Mouse (Mus musculus): Measurements from ENCODE around the gene Pnmal1. TPM values are rescaled to one million over a fixed set of nuclear protein-coding genes. Genes with fewer than 3 reads are reported as not detected.
A peak's percentile ranks its signal among the peaks of the same experiment; 100 is the strongest.

Pnmal1 gene
- polyA plus RNA-seq, 1 experiment from 2014 or later: 0.02 TPM

GRCm38 (mm10) chr7:17007300-17007699 lies 47.8 kb downstream of the Pnmal1 start:
- no peaks in the 10 kb centered on the region for H3K27me3 ChIP-seq (ENCODE audit: insufficient read depth, low read length)
- no peak for TF ChIP-seq EP300 (IDR thresholded peaks at IDR 0.05; ENCODE audit: low read depth)
- peak; percentile 88 for TF ChIP-seq CTCF (IDR thresholded peaks at IDR 0.05; ENCODE audit: low read depth)
- H3K4me2 ChIP-seq (ENCODE audit: low read depth, low read length): no peak overlapping the region
- H3K4me1 ChIP-seq (ENCODE audit: insufficient read depth): peaks cover 12% of the 10 kb centered on the region
- DNase-seq: no peak
- H3K27ac ChIP-seq (ENCODE audit: low read depth): no peak overlapping the region
- peak; percentile 33 for ATAC-seq
- H3K4me3 ChIP-seq (ENCODE audit: low read depth, low read length): no peak overlapping the region
- no peaks in the 10 kb centered on the region for H3K9me3 ChIP-seq (ENCODE audit: low read length)
- peaks cover 65% of the 10 kb centered on the region for H3K36me3 ChIP-seq (replicated peaks; ENCODE audit: insufficient read depth, low read length)
- no peak overlapping the region for H3K9ac ChIP-seq (replicated peaks)
- WGBS (ENCODE audit: insufficient replicate concordance): 56% methylated on average over 4 of the region's 4 CpGs

DNA sequence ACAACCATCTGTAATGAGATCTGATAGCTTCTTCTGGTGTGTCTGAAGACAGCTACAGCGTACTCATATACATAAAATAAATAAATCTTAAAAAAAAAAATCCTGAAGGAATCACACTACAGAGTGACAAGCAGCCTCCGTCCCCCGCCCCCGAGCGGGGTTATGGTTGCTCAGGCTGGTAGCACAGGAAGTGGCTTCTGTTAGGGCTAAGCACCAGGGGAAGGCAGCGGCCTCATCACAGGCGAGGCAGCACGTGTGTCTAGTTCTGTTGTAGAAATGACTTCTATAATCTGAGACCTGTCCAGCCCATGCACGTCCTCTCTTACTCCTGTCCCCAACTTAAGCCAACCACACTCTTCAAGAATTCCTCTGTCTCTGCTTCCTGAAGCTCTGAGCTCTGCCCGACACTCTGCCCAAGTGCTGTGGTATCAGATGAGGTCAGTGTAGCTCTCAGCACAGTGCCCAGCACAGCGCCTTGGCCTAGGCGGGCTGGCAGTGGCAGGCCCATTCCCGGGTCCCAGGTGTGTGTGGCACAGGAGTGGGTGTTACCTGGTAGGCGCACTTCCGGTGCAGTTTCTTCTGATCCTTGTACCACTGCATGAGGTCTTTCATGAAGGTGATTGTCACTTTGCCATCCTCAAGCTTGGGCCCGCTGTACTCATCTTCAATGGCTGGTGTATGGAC lies 50.0 kb downstream of the Pnmal1 start:
- WGBS (ENCODE audit: insufficient replicate concordance): 73% methylated on average over 16 of the region's 16 CpGs
- no peak overlapping the region for H3K4me2 ChIP-seq (ENCODE audit: low read depth, low read length)
- DNase-seq (no peak), ATAC-seq (no peak)
- no peak overlapping the region for H3K9ac ChIP-seq (replicated peaks)
- no peaks in the 10 kb centered on the region for H3K4me1 ChIP-seq (ENCODE audit: insufficient read depth)
- H3K9me3 ChIP-seq (ENCODE audit: low read length): no peaks in the 10 kb centered on the region
- H3K36me3 ChIP-seq (replicated peaks; ENCODE audit: insufficient read depth, low read length): peaks cover 85% of the 10 kb centered on the region
- no peaks in the 10 kb centered on the region for H3K27me3 ChIP-seq (ENCODE audit: insufficient read depth, low read length)
- no peak overlapping the region for H3K4me3 ChIP-seq (ENCODE audit: low read depth, low read length)
- TF ChIP-seq CTCF (IDR thresholded peaks at IDR 0.05; ENCODE audit: low read depth) (no peak), EP300 (IDR thresholded peaks at IDR 0.05; ENCODE audit: low read depth) (no peak)
- H3K27ac ChIP-seq (ENCODE audit: low read depth): no peak overlapping the region

DNA sequence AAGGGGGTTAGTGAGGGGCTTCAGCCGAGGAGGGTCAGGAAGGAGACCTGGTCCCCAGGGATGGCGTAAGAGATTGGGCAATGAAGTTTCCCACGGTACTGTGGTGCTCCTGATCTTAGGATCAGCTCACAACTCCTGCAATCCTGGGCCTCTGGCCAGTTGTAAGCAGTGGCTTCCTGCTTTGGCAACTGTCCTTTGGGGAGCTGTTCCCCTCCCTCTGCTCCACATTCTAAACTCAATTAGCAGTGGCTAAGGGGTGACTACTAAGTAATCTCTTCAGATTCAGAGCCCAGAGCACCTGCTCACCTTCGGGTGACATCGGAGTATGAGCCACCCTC lies 50.5 kb downstream of the Pnmal1 start:
- Histone ChIP-seq H3K36me3 (replicated peaks; ENCODE audit: insufficient read depth, low read length) (peaks cover 85% of the 10 kb centered on the region), H3K9ac (replicated peaks) (no peak overlapping the region), H3K4me2 (ENCODE audit: low read depth, low read length) (no peak overlapping the region), H3K27ac (ENCODE audit: low read depth) (no peak overlapping the region), H3K4me1 (ENCODE audit: insufficient read depth) (no peaks in the 10 kb centered on the region), H3K27me3 (ENCODE audit: insufficient read depth, low read length) (no peaks in the 10 kb centered on the region), H3K9me3 (ENCODE audit: low read length) (no peaks in the 10 kb centered on the region), H3K4me3 (ENCODE audit: low read depth, low read length) (no peak overlapping the region)
- WGBS (ENCODE audit: insufficient replicate concordance): 69% methylated on average over 5 of the region's 5 CpGs
- ATAC-seq (no peak), DNase-seq (no peak)
- TF ChIP-seq EP300 (IDR thresholded peaks at IDR 0.05; ENCODE audit: low read depth): no peak
- no peak for TF ChIP-seq CTCF (IDR thresholded peaks at IDR 0.05; ENCODE audit: low read depth)

DNA sequence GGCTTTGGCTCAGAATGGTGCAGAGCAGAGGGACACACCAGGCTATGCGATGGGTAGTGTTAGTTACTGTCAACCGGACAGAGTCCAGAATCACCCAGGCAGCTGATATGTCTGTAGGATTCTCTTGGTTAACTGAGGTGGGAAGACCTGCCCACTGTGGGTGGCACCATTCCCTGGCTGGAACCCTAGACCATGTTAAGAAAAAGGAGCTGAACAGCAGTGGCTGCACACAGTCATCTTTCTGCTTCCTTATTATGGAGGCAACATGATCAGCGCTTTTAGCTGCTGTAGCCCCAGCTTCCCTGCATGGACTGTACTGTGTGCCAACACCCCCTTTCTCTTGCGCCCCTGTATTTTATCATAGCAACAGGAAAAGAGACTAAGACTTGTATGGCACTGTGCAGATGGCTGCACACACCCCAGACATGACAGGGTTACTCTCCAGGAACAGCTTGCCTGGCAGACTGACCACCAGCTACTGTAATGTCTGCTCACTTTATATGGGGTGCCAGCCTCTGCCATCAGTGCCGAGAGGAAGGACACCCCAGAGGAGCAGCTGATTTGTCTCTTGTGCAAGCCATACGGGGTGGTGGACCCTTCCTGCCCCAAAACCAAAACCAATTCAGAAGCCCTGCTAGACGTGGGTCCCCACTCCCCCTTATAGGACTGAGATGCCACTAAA lies 52.6 kb downstream of the Pnmal1 start:
- 81% methylated on average over 7 of the region's 7 CpGs for WGBS (ENCODE audit: insufficient replicate concordance)
- Histone ChIP-seq H3K27ac (ENCODE audit: low read depth) (no peak overlapping the region), H3K9ac (replicated peaks) (no peak overlapping the region), H3K4me3 (ENCODE audit: low read depth, low read length) (no peak overlapping the region), H3K4me2 (ENCODE audit: low read depth, low read length) (no peak overlapping the region), H3K27me3 (ENCODE audit: insufficient read depth, low read length) (no peaks in the 10 kb centered on the region), H3K9me3 (ENCODE audit: low read length) (no peaks in the 10 kb centered on the region), H3K36me3 (replicated peaks; ENCODE audit: insufficient read depth, low read length) (peaks cover 77% of the 10 kb centered on the region), H3K4me1 (ENCODE audit: insufficient read depth) (no peaks in the 10 kb centered on the region)
- ATAC-seq (no peak), DNase-seq (no peak)
- TF ChIP-seq EP300 (IDR thresholded peaks at IDR 0.05; ENCODE audit: low read depth): no peak

Other genes with a start within 250 kb of the Pnmal1 start
- not detected in 2 replicates for gene Ceacam9, start 237.8 kb upstream of the Pnmal1 start, polyA plus RNA-seq (2015; fragmentation: Nextera tagmentation; extraction: Ambion mirVana)
- 151 and 153 TPM in 2 replicates for gene Ap2s1, start 221.3 kb upstream of the Pnmal1 start, polyA plus RNA-seq (2015; fragmentation: Nextera tagmentation; extraction: Ambion mirVana)
- 43.9 and 44.8 TPM in 2 replicates for gene Slc1a5, start 178.3 kb upstream of the Pnmal1 start, polyA plus RNA-seq (2015; fragmentation: Nextera tagmentation; extraction: Ambion mirVana)
- 15.9 and 18.4 TPM in 2 replicates for gene Strn4, start 143.8 kb upstream of the Pnmal1 start, polyA plus RNA-seq (2015; fragmentation: Nextera tagmentation; extraction: Ambion mirVana)
- gene Fkrp, start 142.9 kb upstream of the Pnmal1 start, polyA plus RNA-seq (2015; fragmentation: Nextera tagmentation; extraction: Ambion mirVana): 7.4 and 8.7 TPM in 2 replicates
- 4.3 and 5.0 TPM in 2 replicates for gene Prkd2, start 116.8 kb upstream of the Pnmal1 start, polyA plus RNA-seq (2015; fragmentation: Nextera tagmentation; extraction: Ambion mirVana)
- gene Dact3, start 84.4 kb upstream of the Pnmal1 start, polyA plus RNA-seq (2015; fragmentation: Nextera tagmentation; extraction: Ambion mirVana): 0.09 TPM in 2 replicates
- 0.15 and 0.20 TPM in 2 replicates for gene Gng8, start 67.9 kb upstream of the Pnmal1 start, polyA plus RNA-seq (2015; fragmentation: Nextera tagmentation; extraction: Ambion mirVana)
- 1.1 and 1.7 TPM in 2 replicates for gene Ptgir, start 53.2 kb upstream of the Pnmal1 start, polyA plus RNA-seq (2015; fragmentation: Nextera tagmentation; extraction: Ambion mirVana)
- 58.8 and 60.3 TPM in 2 replicates for gene Calm3, start 35.6 kb upstream of the Pnmal1 start, polyA plus RNA-seq (2015; fragmentation: Nextera tagmentation; extraction: Ambion mirVana)
- gene Pnmal2, start 15.0 kb upstream of the Pnmal1 start, polyA plus RNA-seq (2015; fragmentation: Nextera tagmentation; extraction: Ambion mirVana): 0.06 and 0.09 TPM in 2 replicates
- gene Gm42372, start 23.4 kb downstream of the Pnmal1 start, polyA plus RNA-seq (2015; fragmentation: Nextera tagmentation; extraction: Ambion mirVana): not detected in 2 replicates
- 1.1 and 1.3 TPM in 2 replicates for gene Ccdc8, start 33.0 kb downstream of the Pnmal1 start, polyA plus RNA-seq (2015; fragmentation: Nextera tagmentation; extraction: Ambion mirVana)
- 26.9 and 32.1 TPM in 2 replicates for gene Ppp5c, start 68.2 kb downstream of the Pnmal1 start, polyA plus RNA-seq (2015; fragmentation: Nextera tagmentation; extraction: Ambion mirVana)
- gene Hif3a, start 102.7 kb downstream of the Pnmal1 start, polyA plus RNA-seq (2015; fragmentation: Nextera tagmentation; extraction: Ambion mirVana): 2.6 and 3.9 TPM in 2 replicates
- 0.54 and 0.69 TPM in 2 replicates for gene Psg16, start 114.4 kb downstream of the Pnmal1 start, polyA plus RNA-seq (2015; fragmentation: Nextera tagmentation; extraction: Ambion mirVana)
- gene Ceacam3, start 190.6 kb downstream of the Pnmal1 start, polyA plus RNA-seq (2015; fragmentation: Nextera tagmentation; extraction: Ambion mirVana): not detected in 2 replicates
- not detected in 2 replicates for gene Psg29, start 243.8 kb downstream of the Pnmal1 start, polyA plus RNA-seq (2015; fragmentation: Nextera tagmentation; extraction: Ambion mirVana)